Mouse (Mus musculus): Measurements from ENCODE around the gene Hdac4. TPM values are rescaled to one million over a fixed set of nuclear protein-coding genes. Genes with fewer than 3 reads are reported as not detected.

Gene Hdac4
- polyA plus RNA-seq, 1 experiment from 2014 or later, result 20.3 TPM

GRCm38 (mm10) chr1:92174251-92174897, 21.1 kb downstream of the Hdac4 start:
- Histone ChIP-seq H3K27me3 (ENCODE audit: control insufficient read depth, insufficient read depth, low read length) (no peaks in the 10 kb centered on the region), H3K27ac (ENCODE audit: low read length) (0 out of 2 replicates have a peak overlapping the region, but pooled peaks have one; percentile 10), H3K4me1 (ENCODE audit: control insufficient read depth, insufficient read depth, low read length) (peaks cover 40% of the 10 kb centered on the region)

GRCm38 (mm10) chr1:92170616-92171235, 24.8 kb downstream of the Hdac4 start:
- Histone ChIP-seq H3K4me2 (replicated peaks; ENCODE audit: low read depth, low read length) (no peak overlapping the region), H3K36me3 (ENCODE audit: control insufficient read depth, insufficient read depth, low read length) (no peaks in the 10 kb centered on the region), H3K27me3 (ENCODE audit: control insufficient read depth, insufficient read depth, low read length) (no peaks in the 10 kb centered on the region), H3K9ac (replicated peaks; ENCODE audit: low read depth, low read length) (no peak overlapping the region), H3K27ac (ENCODE audit: low read length) (no peak overlapping the region), H3K4me3 (ENCODE audit: low read depth, low read length) (no peak overlapping the region), H3K4me1 (ENCODE audit: control insufficient read depth, insufficient read depth, low read length) (peaks cover 29% of the 10 kb centered on the region), H3K9me3 (ENCODE audit: control insufficient read depth, low read depth, low read length) (no peaks in the 10 kb centered on the region)
- WGBS, result 84% methylated on average over 5 of the region's 5 CpGs
- no peak for ATAC-seq (ENCODE audit: insufficient number of reproducible peaks, insufficient read depth, low FRiP score, low read depth)

More at GRCm38 (mm10) chr1:92174251-92174897, 21.1 kb downstream of the Hdac4 start:
- Histone ChIP-seq H3K4me3 (ENCODE audit: low read depth, low read length) (no peak overlapping the region), H3K4me2 (replicated peaks; ENCODE audit: low read depth, low read length) (no peak overlapping the region), H3K9me3 (ENCODE audit: control insufficient read depth, low read depth, low read length) (no peaks in the 10 kb centered on the region), H3K9ac (replicated peaks; ENCODE audit: low read depth, low read length) (no peak overlapping the region), H3K36me3 (ENCODE audit: control insufficient read depth, insufficient read depth, low read length) (no peaks in the 10 kb centered on the region)
- WGBS, result 11% methylated on average over 3 of the region's 3 CpGs
- no peak for ATAC-seq (ENCODE audit: insufficient number of reproducible peaks, insufficient read depth, low FRiP score, low read depth)

GRCm38 (mm10) chr1:92169776-92170055, 25.8 kb downstream of the Hdac4 start:
- ATAC-seq (ENCODE audit: insufficient number of reproducible peaks, insufficient read depth, low FRiP score, low read depth), result no peak
- H3K4me1 ChIP-seq (ENCODE audit: control insufficient read depth, insufficient read depth, low read length), result peaks cover 23% of the 10 kb centered on the region

GRCm38 (mm10) chr1:92168900-92169775, 26.4 kb downstream of the Hdac4 start:
- Histone ChIP-seq H3K4me1 (ENCODE audit: control insufficient read depth, insufficient read depth, low read length) (peaks cover 17% of the 10 kb centered on the region), H3K9me3 (ENCODE audit: control insufficient read depth, low read depth, low read length) (no peaks in the 10 kb centered on the region), H3K4me2 (replicated peaks; ENCODE audit: low read depth, low read length) (no peak overlapping the region), H3K36me3 (ENCODE audit: control insufficient read depth, insufficient read depth, low read length) (no peaks in the 10 kb centered on the region), H3K27ac (ENCODE audit: low read length) (no peak overlapping the region), H3K9ac (replicated peaks; ENCODE audit: low read depth, low read length) (no peak overlapping the region), H3K4me3 (ENCODE audit: low read depth, low read length) (no peak overlapping the region), H3K27me3 (ENCODE audit: control insufficient read depth, insufficient read depth, low read length) (no peaks in the 10 kb centered on the region)
- WGBS, result 88% methylated on average over 4 of the region's 4 CpGs
- ATAC-seq (ENCODE audit: insufficient number of reproducible peaks, insufficient read depth, low FRiP score, low read depth), result no peak

More at GRCm38 (mm10) chr1:92169776-92170055, 25.8 kb downstream of the Hdac4 start:
- Histone ChIP-seq H3K27ac (ENCODE audit: low read length) (no peak overlapping the region), H3K27me3 (ENCODE audit: control insufficient read depth, insufficient read depth, low read length) (no peaks in the 10 kb centered on the region), H3K4me3 (ENCODE audit: low read depth, low read length) (no peak overlapping the region), H3K9ac (replicated peaks; ENCODE audit: low read depth, low read length) (no peak overlapping the region), H3K36me3 (ENCODE audit: control insufficient read depth, insufficient read depth, low read length) (no peaks in the 10 kb centered on the region), H3K4me2 (replicated peaks; ENCODE audit: low read depth, low read length) (no peak overlapping the region), H3K9me3 (ENCODE audit: control insufficient read depth, low read depth, low read length) (no peaks in the 10 kb centered on the region)

- no peaks in the 10 kb centered on the region for H3K27me3 ChIP-seq (ENCODE audit: control insufficient read depth, insufficient read depth, low read length)
- no peak overlapping the region for H3K4me3 ChIP-seq (ENCODE audit: low read depth, low read length)
- H3K27ac ChIP-seq (ENCODE audit: low read length), result no peak overlapping the region
- no peak for ATAC-seq (ENCODE audit: insufficient number of reproducible peaks, insufficient read depth, low FRiP score, low read depth)
- H3K4me2 ChIP-seq (replicated peaks; ENCODE audit: low read depth, low read length), result no peak overlapping the region
- H3K9me3 ChIP-seq (ENCODE audit: control insufficient read depth, low read depth, low read length), result no peaks in the 10 kb centered on the region
- no peak overlapping the region for H3K9ac ChIP-seq (replicated peaks; ENCODE audit: low read depth, low read length)
- WGBS, result 92% methylated on average over 1 of the region's 1 CpGs
- peaks cover 9% of the 10 kb centered on the region; the same call in 1 of the 2 replicates for H3K4me1 ChIP-seq (ENCODE audit: control insufficient read depth, insufficient read depth, low read length)
- no peaks in the 10 kb centered on the region for H3K36me3 ChIP-seq (ENCODE audit: control insufficient read depth, insufficient read depth, low read length)
Observed at GRCm38 (mm10) chr1:92163932-92164331, 31.6 kb downstream of the Hdac4 start.

- WGBS, result 79% methylated on average over 4 of the region's 4 CpGs
- Histone ChIP-seq H3K27me3 (ENCODE audit: control insufficient read depth, insufficient read depth, low read length) (no peaks in the 10 kb centered on the region), H3K4me3 (ENCODE audit: low read depth, low read length) (no peak overlapping the region), H3K9me3 (ENCODE audit: control insufficient read depth, low read depth, low read length) (no peaks in the 10 kb centered on the region), H3K9ac (replicated peaks; ENCODE audit: low read depth, low read length) (no peak overlapping the region), H3K27ac (ENCODE audit: low read length) (no peak overlapping the region), H3K4me2 (replicated peaks; ENCODE audit: low read depth, low read length) (no peak overlapping the region), H3K36me3 (ENCODE audit: control insufficient read depth, insufficient read depth, low read length) (no peaks in the 10 kb centered on the region), H3K4me1 (ENCODE audit: control insufficient read depth, insufficient read depth, low read length) (no peaks in the 10 kb centered on the region)
- ATAC-seq (ENCODE audit: insufficient number of reproducible peaks, insufficient read depth, low FRiP score, low read depth), result no peak
Observed at GRCm38 (mm10) chr1:92159804-92160203, 35.7 kb downstream of the Hdac4 start.

- no peak overlapping the region for H3K4me2 ChIP-seq (replicated peaks; ENCODE audit: low read depth, low read length)
- H3K27me3 ChIP-seq (ENCODE audit: control insufficient read depth, insufficient read depth, low read length), result no peaks in the 10 kb centered on the region
- 0 out of 2 replicates have a peak, but pooled peaks cover 3% of the 10 kb centered on the region for H3K4me1 ChIP-seq (ENCODE audit: control insufficient read depth, insufficient read depth, low read length)
- ATAC-seq (ENCODE audit: insufficient number of reproducible peaks, insufficient read depth, low FRiP score, low read depth), result no peak
- H3K9me3 ChIP-seq (ENCODE audit: control insufficient read depth, low read depth, low read length), result no peaks in the 10 kb centered on the region
- no peak overlapping the region for H3K9ac ChIP-seq (replicated peaks; ENCODE audit: low read depth, low read length)
- WGBS, result 39% methylated on average over 1 of the region's 1 CpGs
- no peaks in the 10 kb centered on the region for H3K36me3 ChIP-seq (ENCODE audit: control insufficient read depth, insufficient read depth, low read length)
- no peak overlapping the region for H3K27ac ChIP-seq (ENCODE audit: low read length)
- no peak overlapping the region for H3K4me3 ChIP-seq (ENCODE audit: low read depth, low read length)
Observed at GRCm38 (mm10) chr1:92150201-92150600, 45.3 kb downstream of the Hdac4 start.

GRCm38 (mm10) chr1:92148527-92148926, 47.0 kb downstream of the Hdac4 start:
- no peaks in the 10 kb centered on the region for H3K36me3 ChIP-seq (ENCODE audit: control insufficient read depth, insufficient read depth, low read length)
- no peak for ATAC-seq (ENCODE audit: insufficient number of reproducible peaks, insufficient read depth, low FRiP score, low read depth)
- H3K9me3 ChIP-seq (ENCODE audit: control insufficient read depth, low read depth, low read length), result no peaks in the 10 kb centered on the region
- no peak overlapping the region for H3K4me2 ChIP-seq (replicated peaks; ENCODE audit: low read depth, low read length)
- no peak overlapping the region for H3K9ac ChIP-seq (replicated peaks; ENCODE audit: low read depth, low read length)
- H3K27me3 ChIP-seq (ENCODE audit: control insufficient read depth, insufficient read depth, low read length), result no peaks in the 10 kb centered on the region
- no peak overlapping the region for H3K4me3 ChIP-seq (ENCODE audit: low read depth, low read length)
- H3K27ac ChIP-seq (ENCODE audit: low read length), result no peak overlapping the region
- WGBS, result 91% methylated on average over 1 of the region's 1 CpGs
- peaks cover 9% of the 10 kb centered on the region; the same call in 1 of the 2 replicates for H3K4me1 ChIP-seq (ENCODE audit: control insufficient read depth, insufficient read depth, low read length)

Measured in stomach, embryonic 14.5 days (tissue).